Mouse (Mus musculus): ENCODE measurements around the gene C87414.
"Not testable (repeated sequence)": the region's sequence is repeated elsewhere in the genome, so short reads cannot be mapped to it uniquely, and the experiment has no call there.

The C87414 gene

GRCm38 (mm10) chr5:93671451-93671850 is at the start of gene C87414:
Gene C87414, minus strand, starts transcription at chr5:93671551.
- not testable (repeated sequence) for DNase-seq

- DNase-seq, result not testable (repeated sequence)
Observed at GRCm38 (mm10) chr5:93684661-93685060, 13.3 kb upstream of the C87414 start.
